Mouse (Mus musculus): ENCODE data around the gene Nudt22. TPM values are rescaled to one million over a fixed set of nuclear protein-coding genes. Genes with fewer than 3 reads are reported as not detected.

Nudt22 gene
- polyA plus RNA-seq, 1 experiment from 2014 or later, result 10.4 TPM

- H3K9ac ChIP-seq, result peak overlapping the region; percentile 73; the same call in 1 of the 2 replicates
- H3K4me3 ChIP-seq (replicated peaks), result peak overlapping the region; percentile 79
- no peaks in the 10 kb centered on the region for H3K27me3 ChIP-seq
- peak overlapping the region; percentile 98 for H3K4me2 ChIP-seq
- H3K36me3 ChIP-seq (replicated peaks), result peaks cover 24% of the 10 kb centered on the region
- ATAC-seq (ENCODE audit: insufficient read depth), result no peak
- H3K9me3 ChIP-seq (replicated peaks), result no peaks in the 10 kb centered on the region
- 3% methylated on average over 3 of the region's 3 CpGs for WGBS (ENCODE audit: insufficient replicate concordance)
- H3K27ac ChIP-seq (replicated peaks), result peak overlapping the region; percentile 91
- H3K4me1 ChIP-seq (replicated peaks), result peaks cover 55% of the 10 kb centered on the region
Measured at GRCm38 (mm10) chr19:6952712-6953037, 43.2 kb downstream of the Nudt22 start.

DNA sequence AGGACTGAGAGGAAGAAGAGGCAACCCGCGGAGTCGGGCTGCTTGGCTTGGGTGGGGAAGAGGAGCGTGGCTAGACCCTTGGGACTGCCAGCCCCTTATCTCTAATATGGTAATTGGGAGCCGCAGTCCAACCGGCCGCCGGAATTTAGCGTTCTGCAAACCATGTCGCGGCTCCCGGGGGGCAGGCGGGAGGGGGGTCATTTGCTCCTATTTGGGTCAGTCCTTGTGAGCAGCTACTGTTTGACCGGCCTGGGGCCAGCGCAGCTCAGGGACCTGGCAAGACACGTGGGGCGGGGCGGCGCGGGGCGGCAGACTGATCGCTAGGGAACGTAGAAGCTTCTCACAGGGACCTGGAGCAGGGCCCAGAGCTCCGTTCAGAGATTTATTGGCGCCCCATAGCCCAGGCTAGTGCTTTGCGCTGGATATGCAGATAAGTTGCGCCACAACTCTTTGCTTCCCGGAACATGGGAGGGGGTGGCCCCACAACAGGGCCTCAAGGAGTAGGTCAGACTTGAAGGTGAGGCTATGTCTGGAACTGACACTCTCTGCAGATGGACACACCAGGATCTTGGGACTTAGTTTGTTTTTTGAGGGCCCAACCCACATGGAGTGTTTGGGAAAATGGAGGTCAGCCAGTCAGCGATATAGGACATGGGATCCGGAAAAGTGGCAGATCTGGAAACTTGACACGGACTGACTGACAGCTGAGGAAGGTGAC is 43.8 kb downstream of the Nudt22 start:
- Histone ChIP-seq H3K27me3 (no peaks in the 10 kb centered on the region), H3K4me3 (replicated peaks) (peak overlapping the region; percentile 79), H3K4me2 (peak overlapping the region; percentile 98), H3K4me1 (replicated peaks) (peaks cover 56% of the 10 kb centered on the region), H3K9ac (peak overlapping the region; percentile 73), H3K36me3 (replicated peaks) (peaks cover 19% of the 10 kb centered on the region), H3K27ac (replicated peaks) (peak overlapping the region; percentile 91), H3K9me3 (replicated peaks) (no peaks in the 10 kb centered on the region)
- ATAC-seq (ENCODE audit: insufficient read depth), result peak; percentile 31
- WGBS (ENCODE audit: insufficient replicate concordance), result 1% methylated on average over 31 of the region's 31 CpGs

DNA sequence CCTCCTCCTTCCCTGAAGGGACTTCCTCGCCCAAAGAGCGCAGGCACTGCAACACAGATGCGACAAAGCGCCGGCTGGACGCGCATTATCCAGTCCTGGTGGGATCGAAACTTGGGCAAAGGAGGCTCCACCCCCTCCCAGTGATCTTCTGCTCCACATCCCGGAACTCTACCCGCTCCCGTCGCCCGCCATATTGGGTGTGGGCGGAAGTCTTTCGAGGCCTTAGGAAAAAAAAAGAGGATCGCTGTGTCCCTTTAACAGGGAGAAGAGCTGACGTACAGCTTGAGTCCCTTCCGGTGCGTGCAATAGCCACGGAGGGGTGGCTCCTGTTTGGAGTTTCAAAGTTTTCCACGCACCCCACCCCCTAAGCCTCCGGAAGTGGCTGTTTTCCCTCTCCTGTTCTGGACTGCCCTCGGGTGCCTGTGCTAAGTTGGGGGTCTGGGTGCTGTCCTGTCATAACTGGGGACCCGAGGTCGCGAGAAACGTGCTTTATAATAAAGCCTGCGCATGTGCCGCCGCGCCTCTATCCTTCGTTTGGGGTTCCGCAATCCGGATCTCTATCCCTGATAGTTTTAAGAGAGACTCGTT is 44.4 kb downstream of the Nudt22 start:
- Histone ChIP-seq H3K9ac (peak overlapping the region; percentile 73), H3K9me3 (replicated peaks) (no peaks in the 10 kb centered on the region), H3K36me3 (replicated peaks) (peaks cover 17% of the 10 kb centered on the region), H3K4me2 (peak overlapping the region; percentile 98), H3K4me3 (replicated peaks) (peak overlapping the region; percentile 79), H3K27me3 (no peaks in the 10 kb centered on the region), H3K27ac (replicated peaks) (peak overlapping the region; percentile 91), H3K4me1 (replicated peaks) (peaks cover 57% of the 10 kb centered on the region)
- WGBS (ENCODE audit: insufficient replicate concordance), result under 1% methylated on average over 35 of the region's 35 CpGs
- ATAC-seq (ENCODE audit: insufficient read depth), result peak; percentile 70

DNA sequence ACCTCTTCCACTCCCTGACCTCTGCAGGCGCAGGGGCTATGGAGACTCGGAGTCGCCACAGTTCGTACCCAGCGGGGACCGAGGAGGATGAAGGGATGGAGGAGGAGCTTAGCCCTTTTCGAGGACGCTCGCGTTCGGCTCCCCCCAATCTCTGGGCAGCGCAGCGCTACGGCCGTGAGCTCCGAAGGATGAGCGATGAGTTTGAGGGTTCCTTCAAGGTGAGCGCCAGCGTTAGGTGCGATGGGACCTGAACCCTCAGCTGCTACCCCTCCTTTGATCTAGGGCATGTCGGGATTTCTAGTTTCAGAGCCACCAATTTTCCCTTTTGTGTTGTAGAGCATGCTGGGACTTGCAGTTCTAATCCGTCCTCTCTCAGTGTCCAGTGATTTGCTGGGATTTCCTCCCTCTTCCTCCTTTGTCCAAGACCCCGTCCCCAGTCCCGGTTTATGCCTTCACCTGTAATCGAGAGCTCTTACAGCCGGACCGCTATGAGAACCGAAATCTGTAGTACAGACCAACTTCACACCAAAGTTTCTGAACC is 45.2 kb downstream of the Nudt22 start:
- peak; percentile 16 for ATAC-seq (ENCODE audit: insufficient read depth)
- peaks cover 57% of the 10 kb centered on the region for H3K4me1 ChIP-seq (replicated peaks)
- under 1% methylated on average over 28 of the region's 28 CpGs for WGBS (ENCODE audit: insufficient replicate concordance)
- H3K36me3 ChIP-seq (replicated peaks), result peaks cover 14% of the 10 kb centered on the region
- peak overlapping the region; percentile 73 for H3K9ac ChIP-seq
- no peaks in the 10 kb centered on the region for H3K9me3 ChIP-seq (replicated peaks)
- H3K27ac ChIP-seq (replicated peaks), result peak overlapping the region; percentile 91
- H3K4me3 ChIP-seq (replicated peaks), result peak overlapping the region; percentile 79
- peak overlapping the region; percentile 98 for H3K4me2 ChIP-seq
- H3K27me3 ChIP-seq, result no peaks in the 10 kb centered on the region

DNA sequence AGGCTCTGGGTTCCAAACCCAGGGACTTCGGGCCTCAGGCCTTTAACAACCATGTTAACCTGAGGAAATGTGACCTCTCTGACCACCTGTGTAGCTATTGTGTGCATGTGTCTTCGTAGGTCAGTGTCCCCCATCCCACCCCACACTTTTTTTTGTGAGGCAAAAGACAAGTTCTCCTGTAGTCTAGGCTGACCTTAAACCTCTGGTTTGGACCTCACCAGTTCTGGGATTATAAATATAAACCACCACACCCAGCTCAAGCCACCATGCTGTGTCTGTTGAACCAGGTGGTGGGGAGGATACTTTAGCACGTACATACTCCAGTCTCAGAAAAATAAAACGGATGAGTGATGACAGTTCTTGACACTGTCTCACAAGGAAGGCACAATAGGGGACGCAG is 46.0 kb downstream of the Nudt22 start:
- Histone ChIP-seq H3K4me1 (replicated peaks) (peaks cover 57% of the 10 kb centered on the region), H3K4me3 (replicated peaks) (no peak overlapping the region), H3K9ac (no peak overlapping the region), H3K4me2 (peak overlapping the region; percentile 98), H3K27ac (replicated peaks) (no peak overlapping the region), H3K36me3 (replicated peaks) (peaks cover 7% of the 10 kb centered on the region; the same call in 1 of the 2 replicates), H3K27me3 (no peaks in the 10 kb centered on the region), H3K9me3 (replicated peaks) (no peaks in the 10 kb centered on the region)
- WGBS (ENCODE audit: insufficient replicate concordance), result 52% methylated on average over 5 of the region's 5 CpGs
- ATAC-seq (ENCODE audit: insufficient read depth), result no peak

DNA sequence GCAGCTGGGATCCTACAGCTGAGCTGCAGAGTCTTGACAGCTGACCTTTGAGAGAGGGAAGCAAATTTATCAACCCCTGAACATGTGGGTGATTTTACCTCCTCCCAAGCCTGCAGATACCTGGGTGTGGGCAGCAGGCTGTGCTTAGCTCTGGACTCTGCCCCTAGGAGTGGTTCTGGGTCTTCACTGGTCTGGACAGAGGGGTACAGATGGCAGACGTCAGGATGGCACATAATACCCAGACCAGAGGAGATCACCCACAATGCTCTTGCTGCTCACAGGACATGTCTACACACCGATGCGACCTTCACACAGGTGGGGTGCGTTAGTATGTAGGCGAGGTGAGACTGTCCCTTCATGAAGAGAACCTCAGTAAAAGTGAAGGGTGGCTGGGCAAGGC is 46.4 kb downstream of the Nudt22 start:
- no peaks in the 10 kb centered on the region for H3K9me3 ChIP-seq (replicated peaks)
- H3K4me2 ChIP-seq, result no peak overlapping the region; the same call in 1 of the 2 replicates
- WGBS (ENCODE audit: insufficient replicate concordance), result 80% methylated on average over 5 of the region's 5 CpGs
- H3K36me3 ChIP-seq (replicated peaks), result peaks cover 3% of the 10 kb centered on the region; the same call in 1 of the 2 replicates
- H3K27ac ChIP-seq (replicated peaks), result no peak overlapping the region
- H3K27me3 ChIP-seq, result no peaks in the 10 kb centered on the region
- peaks cover 57% of the 10 kb centered on the region for H3K4me1 ChIP-seq (replicated peaks)
- ATAC-seq (ENCODE audit: insufficient read depth), result no peak
- no peak overlapping the region for H3K4me3 ChIP-seq (replicated peaks)
- H3K9ac ChIP-seq, result no peak overlapping the region

DNA sequence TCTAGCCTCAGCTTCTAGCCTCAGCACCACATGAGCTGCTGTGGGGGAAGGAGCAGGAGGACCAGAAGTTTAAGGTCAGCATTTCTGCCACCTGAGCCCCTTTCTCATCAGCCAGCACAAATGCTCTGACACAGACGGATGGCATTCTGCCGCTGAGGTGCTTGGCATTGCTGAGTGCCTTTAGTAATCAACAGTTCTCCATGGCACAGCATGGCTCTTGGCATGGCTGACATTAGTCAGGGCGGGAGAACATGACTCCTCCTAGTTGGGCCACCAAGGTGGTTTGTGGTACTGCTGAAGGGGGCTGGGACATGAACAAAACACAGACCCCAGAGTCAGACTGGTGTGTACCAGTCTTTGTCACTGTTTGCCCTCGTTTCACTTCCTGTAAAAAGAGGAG is 47.7 kb downstream of the Nudt22 start:
- 62% methylated on average over 4 of the region's 4 CpGs for WGBS (ENCODE audit: insufficient replicate concordance)
- H3K27me3 ChIP-seq, result no peaks in the 10 kb centered on the region
- no peak for ATAC-seq (ENCODE audit: insufficient read depth)
- H3K36me3 ChIP-seq (replicated peaks), result no peaks in the 10 kb centered on the region
- no peak overlapping the region for H3K27ac ChIP-seq (replicated peaks)
- no peak overlapping the region for H3K4me3 ChIP-seq (replicated peaks)
- peaks cover 54% of the 10 kb centered on the region for H3K4me1 ChIP-seq (replicated peaks)
- H3K4me2 ChIP-seq, result no peak overlapping the region
- no peak overlapping the region for H3K9ac ChIP-seq
- H3K9me3 ChIP-seq (replicated peaks), result no peaks in the 10 kb centered on the region

- Histone ChIP-seq H3K27ac (replicated peaks) (no peak overlapping the region), H3K4me1 (replicated peaks) (peaks cover 54% of the 10 kb centered on the region), H3K36me3 (replicated peaks) (no peaks in the 10 kb centered on the region), H3K9ac (no peak overlapping the region), H3K4me2 (no peak overlapping the region), H3K4me3 (replicated peaks) (no peak overlapping the region), H3K9me3 (replicated peaks) (no peaks in the 10 kb centered on the region), H3K27me3 (no peaks in the 10 kb centered on the region)
- no peak for ATAC-seq (ENCODE audit: insufficient read depth)
- WGBS (ENCODE audit: insufficient replicate concordance), result 61% methylated on average over 4 of the region's 4 CpGs
Measured at GRCm38 (mm10) chr19:6947742-6948141, 48.2 kb downstream of the Nudt22 start.

DNA sequence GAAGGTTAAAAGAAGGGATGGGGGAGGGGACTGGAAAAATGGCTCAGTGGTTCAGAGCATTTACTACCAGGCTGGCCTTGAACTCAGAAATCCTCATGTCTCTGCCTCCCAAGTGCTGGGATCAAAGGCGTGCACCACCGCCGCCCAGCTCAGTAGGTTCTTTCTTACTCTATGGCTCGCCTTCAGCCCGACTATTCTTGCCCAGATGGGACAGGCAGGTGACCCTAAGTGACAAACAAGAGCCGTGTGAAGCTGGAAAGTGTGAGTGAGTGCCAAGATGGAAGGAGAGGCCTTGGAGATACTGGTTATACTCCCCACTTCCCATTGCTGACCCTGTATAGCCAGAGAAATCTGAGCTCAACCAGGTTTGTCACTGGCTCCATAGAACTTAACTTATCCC is 52.2 kb downstream of the Nudt22 start:
- Histone ChIP-seq H3K4me1 (replicated peaks) (peaks cover 37% of the 10 kb centered on the region), H3K4me3 (replicated peaks) (no peak overlapping the region), H3K27me3 (no peaks in the 10 kb centered on the region), H3K9me3 (replicated peaks) (no peaks in the 10 kb centered on the region), H3K36me3 (replicated peaks) (no peaks in the 10 kb centered on the region), H3K27ac (replicated peaks) (no peak overlapping the region), H3K4me2 (no peak overlapping the region), H3K9ac (no peak overlapping the region)
- WGBS (ENCODE audit: insufficient replicate concordance), result 91% methylated on average over 6 of the region's 6 CpGs
- no peak for ATAC-seq (ENCODE audit: insufficient read depth)

Data from liver, embryonic 15.5 days (tissue).